Mouse (Mus musculus): Measurements from ENCODE around the gene Kif26b. TPM values are rescaled to one million over a fixed set of nuclear protein-coding genes. Genes with fewer than 3 reads are reported as not detected.
A peak's percentile ranks its signal among the peaks of the same experiment; 100 is the strongest.

Gene Kif26b
- polyA plus RNA-seq, 1 experiment: 0.25 TPM

DNA sequence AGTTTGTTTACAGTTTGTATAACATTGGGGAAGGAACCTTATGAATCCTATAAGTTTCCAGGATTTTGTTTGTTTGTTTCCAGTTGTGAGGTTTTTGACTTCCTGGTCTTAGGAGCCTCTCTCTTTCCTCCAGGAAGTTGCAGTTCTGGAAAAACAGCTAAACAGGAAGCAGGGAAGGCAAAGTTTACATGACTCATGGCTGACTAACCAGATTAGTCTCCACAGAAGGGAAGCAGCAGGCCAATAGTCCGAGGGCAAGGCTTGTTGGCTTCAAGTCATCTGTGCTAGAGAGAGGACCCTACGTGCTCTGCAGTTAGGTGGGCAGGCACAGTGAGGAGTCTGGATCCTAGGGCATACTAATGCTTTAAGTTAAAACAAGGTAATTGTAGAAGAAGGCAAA lies 36.4 kb upstream of the Kif26b start:
- no peaks in the 10 kb centered on the region for H3K4me1 ChIP-seq (ENCODE audit: control insufficient read depth, insufficient read depth, low read length)
- H3K27ac ChIP-seq (ENCODE audit: control insufficient read depth, insufficient read depth, low read depth, low read length): no peak overlapping the region
- H3K36me3 ChIP-seq (ENCODE audit: control insufficient read depth, insufficient read depth, low read length): no peaks in the 10 kb centered on the region
- no peak overlapping the region for H3K4me3 ChIP-seq (ENCODE audit: control insufficient read depth, low read depth, low read length)
- TF ChIP-seq POLR2A (IDR thresholded peaks at IDR 0.05; ENCODE audit: control insufficient read depth, low read depth, low read length) (no peak), CTCF (IDR thresholded peaks at IDR 0.05; ENCODE audit: control insufficient read depth, insufficient read depth, insufficient replicate concordance, low read depth, low read length) (no peak)
- no peaks in the 10 kb centered on the region for H3K27me3 ChIP-seq (ENCODE audit: control insufficient read depth, insufficient read depth, low read length)

DNA sequence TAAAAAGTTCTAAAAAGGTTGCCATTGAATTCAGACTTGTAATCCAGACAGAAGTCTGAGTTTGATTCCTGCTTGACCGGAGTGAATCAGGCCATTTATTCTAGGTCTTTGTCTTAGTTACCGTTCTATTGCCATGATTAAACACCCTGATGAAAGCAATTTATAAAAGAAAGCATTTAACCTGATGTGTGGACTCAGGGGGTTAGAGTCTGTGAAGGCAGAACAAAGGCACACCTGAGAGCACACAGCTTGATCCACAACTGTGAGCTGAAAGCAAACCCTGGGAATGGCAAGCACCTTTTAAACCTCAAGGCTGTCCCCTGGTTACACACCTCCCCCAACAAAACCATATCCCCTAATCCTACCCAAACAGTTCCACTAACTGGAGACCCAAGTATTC lies 32.7 kb upstream of the Kif26b start:
- Histone ChIP-seq H3K27ac (ENCODE audit: control insufficient read depth, insufficient read depth, low read depth, low read length) (no peak overlapping the region), H3K36me3 (ENCODE audit: control insufficient read depth, insufficient read depth, low read length) (no peaks in the 10 kb centered on the region), H3K4me3 (ENCODE audit: control insufficient read depth, low read depth, low read length) (no peak overlapping the region), H3K4me1 (ENCODE audit: control insufficient read depth, insufficient read depth, low read length) (no peaks in the 10 kb centered on the region), H3K27me3 (ENCODE audit: control insufficient read depth, insufficient read depth, low read length) (no peaks in the 10 kb centered on the region)
- TF ChIP-seq POLR2A (IDR thresholded peaks at IDR 0.05; ENCODE audit: control insufficient read depth, low read depth, low read length) (no peak), CTCF (IDR thresholded peaks at IDR 0.05; ENCODE audit: control insufficient read depth, insufficient read depth, insufficient replicate concordance, low read depth, low read length) (no peak)

DNA sequence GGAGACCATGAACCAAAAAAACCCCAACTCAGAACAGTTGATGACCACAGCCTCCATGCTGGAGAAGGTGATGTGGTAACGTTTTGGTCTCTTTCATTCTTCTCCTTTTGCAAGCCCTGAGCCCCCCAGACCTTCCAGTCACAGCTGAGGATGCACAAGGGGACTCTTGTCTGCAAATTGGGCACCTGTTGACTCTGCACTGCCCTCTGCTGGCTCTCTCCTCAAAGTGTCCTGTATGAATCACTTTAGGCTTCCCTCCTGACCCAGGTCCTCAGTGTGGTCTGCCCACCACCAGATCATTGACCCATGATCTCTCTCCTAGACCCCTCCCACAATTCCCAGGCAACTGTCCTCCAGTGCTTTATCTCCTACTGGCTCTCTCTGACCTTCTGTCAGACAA lies 32.1 kb upstream of the Kif26b start:
- peak; percentile 55; the same call in 1 of the 2 replicates for TF ChIP-seq CTCF (IDR thresholded peaks at IDR 0.05; ENCODE audit: control insufficient read depth, insufficient read depth, insufficient replicate concordance, low read depth, low read length)
- TF ChIP-seq POLR2A (IDR thresholded peaks at IDR 0.05; ENCODE audit: control insufficient read depth, low read depth, low read length): no peak
- no peaks in the 10 kb centered on the region for H3K4me1 ChIP-seq (ENCODE audit: control insufficient read depth, insufficient read depth, low read length)

DNA sequence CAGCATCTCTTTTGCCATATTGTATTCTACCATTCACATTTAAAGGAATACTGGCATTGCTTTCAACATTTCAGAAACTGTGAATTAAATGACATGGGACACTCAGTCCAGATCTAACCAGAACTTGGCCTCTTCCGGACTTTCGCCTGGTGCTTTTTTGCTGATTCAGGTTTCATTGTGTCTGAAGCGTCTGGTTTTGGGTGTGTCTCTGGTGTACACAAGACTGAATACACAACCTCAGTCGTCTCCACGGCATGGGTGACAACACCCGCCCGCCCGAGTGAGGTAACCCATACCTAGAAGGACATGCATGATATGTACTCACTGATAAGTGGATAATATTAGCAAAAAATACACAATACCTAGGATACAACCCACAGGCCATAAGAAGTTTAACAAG lies 22.0 kb upstream of the Kif26b start:
- Histone ChIP-seq H3K4me1 (ENCODE audit: control insufficient read depth, insufficient read depth, low read length) (no peaks in the 10 kb centered on the region), H3K4me3 (ENCODE audit: control insufficient read depth, low read depth, low read length) (no peak overlapping the region), H3K36me3 (ENCODE audit: control insufficient read depth, insufficient read depth, low read length) (no peaks in the 10 kb centered on the region), H3K27ac (ENCODE audit: control insufficient read depth, insufficient read depth, low read depth, low read length) (no peak overlapping the region), H3K27me3 (ENCODE audit: control insufficient read depth, insufficient read depth, low read length) (no peaks in the 10 kb centered on the region)
- no peak for TF ChIP-seq POLR2A (IDR thresholded peaks at IDR 0.05; ENCODE audit: control insufficient read depth, low read depth, low read length)
- TF ChIP-seq CTCF (IDR thresholded peaks at IDR 0.05; ENCODE audit: control insufficient read depth, insufficient read depth, insufficient replicate concordance, low read depth, low read length): no peak

More for the DNA sequence above, 32.1 kb upstream of the Kif26b start:
- no peaks in the 10 kb centered on the region for H3K27me3 ChIP-seq (ENCODE audit: control insufficient read depth, insufficient read depth, low read length)
- H3K4me3 ChIP-seq (ENCODE audit: control insufficient read depth, low read depth, low read length): no peak overlapping the region
- no peak overlapping the region for H3K27ac ChIP-seq (ENCODE audit: control insufficient read depth, insufficient read depth, low read depth, low read length)
- H3K36me3 ChIP-seq (ENCODE audit: control insufficient read depth, insufficient read depth, low read length): no peaks in the 10 kb centered on the region

DNA sequence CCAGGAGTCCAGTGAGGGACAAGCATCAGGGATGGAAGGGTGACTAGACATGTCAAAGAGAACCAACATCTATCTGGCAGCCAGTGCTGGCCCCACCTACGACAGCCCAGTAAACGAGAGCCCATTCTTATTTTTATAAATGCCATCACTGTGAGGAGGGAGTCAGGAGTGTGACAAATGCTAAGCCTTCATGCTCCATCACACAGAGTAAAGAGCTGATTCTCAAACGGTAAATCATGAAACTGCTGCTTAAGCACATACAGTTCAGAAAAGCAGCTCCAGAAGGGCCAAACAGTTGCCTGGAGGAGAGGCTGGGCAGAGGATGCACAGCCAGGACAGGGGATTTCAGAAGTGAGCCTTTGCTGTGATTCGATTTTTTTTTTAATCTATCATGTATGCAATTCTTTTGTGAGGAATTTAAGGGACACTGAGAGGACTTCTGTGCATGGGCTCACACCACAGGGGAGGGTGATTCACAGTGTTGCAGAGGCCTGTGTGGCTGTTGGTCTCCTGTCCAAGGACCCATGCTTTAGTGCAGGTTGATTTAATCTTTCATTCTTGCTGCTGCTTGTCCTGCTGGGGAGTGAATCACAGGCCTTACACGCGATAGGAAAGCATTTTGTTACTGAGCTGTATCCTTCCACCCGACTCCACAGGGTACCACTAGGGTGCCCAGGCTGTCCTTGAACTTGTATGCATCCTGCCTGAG lies 16.4 kb upstream of the Kif26b start:
- TF ChIP-seq CTCF (IDR thresholded peaks at IDR 0.05; ENCODE audit: control insufficient read depth, insufficient read depth, insufficient replicate concordance, low read depth, low read length) (no peak), POLR2A (IDR thresholded peaks at IDR 0.05; ENCODE audit: control insufficient read depth, low read depth, low read length) (no peak)
- no peak overlapping the region for H3K4me3 ChIP-seq (ENCODE audit: control insufficient read depth, low read depth, low read length)

DNA sequence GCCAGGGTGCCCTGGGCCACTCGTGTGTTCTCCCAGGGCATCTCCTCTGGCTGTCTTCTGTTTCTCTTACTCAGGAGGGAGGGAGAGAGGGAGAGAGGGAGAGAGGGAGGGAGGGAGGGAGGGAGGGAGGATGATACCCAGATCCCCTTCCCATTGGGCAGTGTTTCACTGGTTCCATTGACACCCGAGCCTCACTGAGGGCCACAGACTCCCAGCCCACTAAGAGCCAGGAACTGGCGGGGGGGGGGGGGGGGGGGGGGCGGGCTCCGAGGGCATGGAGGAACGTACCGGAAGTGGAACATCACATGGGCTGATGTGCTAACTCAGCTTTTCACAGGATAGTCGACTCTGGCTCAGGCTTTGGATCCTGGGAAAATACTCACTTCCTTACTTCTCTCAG lies 15.0 kb upstream of the Kif26b start:
- no peaks in the 10 kb centered on the region for H3K36me3 ChIP-seq (ENCODE audit: control insufficient read depth, insufficient read depth, low read length)

More for the DNA sequence above, 16.4 kb upstream of the Kif26b start:
- H3K4me1 ChIP-seq (ENCODE audit: control insufficient read depth, insufficient read depth, low read length): no peaks in the 10 kb centered on the region; the same call in 1 of the 2 replicates
- H3K27me3 ChIP-seq (ENCODE audit: control insufficient read depth, insufficient read depth, low read length): no peaks in the 10 kb centered on the region
- H3K36me3 ChIP-seq (ENCODE audit: control insufficient read depth, insufficient read depth, low read length): no peaks in the 10 kb centered on the region
- H3K27ac ChIP-seq (ENCODE audit: control insufficient read depth, insufficient read depth, low read depth, low read length): no peak overlapping the region

DNA sequence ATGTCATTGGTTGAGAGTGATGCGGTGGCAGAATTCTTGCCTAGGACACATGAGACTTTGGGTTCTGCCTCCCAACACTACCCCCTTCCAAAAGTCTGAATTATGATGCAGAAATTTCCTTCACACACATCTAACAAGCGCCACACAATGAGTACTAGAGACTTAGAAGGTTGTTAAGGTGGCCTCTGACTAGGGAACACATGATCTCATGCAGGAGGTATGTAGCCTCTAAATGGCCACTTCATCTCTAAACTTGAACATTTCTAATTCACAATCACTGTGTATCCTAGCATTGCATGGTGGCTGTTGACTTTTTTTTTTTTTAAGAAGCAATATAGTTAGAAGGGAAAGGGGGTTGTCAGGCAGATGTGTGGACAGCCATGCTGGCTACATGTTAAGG lies 13.1 kb upstream of the Kif26b start:
- no peaks in the 10 kb centered on the region; the same call in 1 of the 2 replicates for H3K4me1 ChIP-seq (ENCODE audit: control insufficient read depth, insufficient read depth, low read length)
- TF ChIP-seq POLR2A (IDR thresholded peaks at IDR 0.05; ENCODE audit: control insufficient read depth, low read depth, low read length) (no peak), CTCF (IDR thresholded peaks at IDR 0.05; ENCODE audit: control insufficient read depth, insufficient read depth, insufficient replicate concordance, low read depth, low read length) (no peak)
- H3K4me3 ChIP-seq (ENCODE audit: control insufficient read depth, low read depth, low read length): no peak overlapping the region
- no peaks in the 10 kb centered on the region for H3K27me3 ChIP-seq (ENCODE audit: control insufficient read depth, insufficient read depth, low read length)
- no peaks in the 10 kb centered on the region for H3K36me3 ChIP-seq (ENCODE audit: control insufficient read depth, insufficient read depth, low read length)
- no peak overlapping the region for H3K27ac ChIP-seq (ENCODE audit: control insufficient read depth, insufficient read depth, low read depth, low read length)

More for the DNA sequence above, 15.0 kb upstream of the Kif26b start:
- H3K4me1 ChIP-seq (ENCODE audit: control insufficient read depth, insufficient read depth, low read length): no peaks in the 10 kb centered on the region; the same call in 1 of the 2 replicates
- no peak overlapping the region for H3K27ac ChIP-seq (ENCODE audit: control insufficient read depth, insufficient read depth, low read depth, low read length)
- H3K27me3 ChIP-seq (ENCODE audit: control insufficient read depth, insufficient read depth, low read length): no peaks in the 10 kb centered on the region
- TF ChIP-seq CTCF (IDR thresholded peaks at IDR 0.05; ENCODE audit: control insufficient read depth, insufficient read depth, insufficient replicate concordance, low read depth, low read length) (no peak), POLR2A (IDR thresholded peaks at IDR 0.05; ENCODE audit: control insufficient read depth, low read depth, low read length) (no peak)
- peak overlapping the region; percentile 35; the same call in 1 of the 2 replicates for H3K4me3 ChIP-seq (ENCODE audit: control insufficient read depth, low read depth, low read length)

Data from testis, adult 2 months (tissue).